Mouse (Mus musculus) heart, embryonic 16.5 days (tissue): ENCODE data around the gene Nexn. TPM values are rescaled to one million over a fixed set of nuclear protein-coding genes. Genes with fewer than 3 reads are reported as not detected.

Experiments used
- ATAC-seq: fragments of 200-750 bp; cut with Nextera tagmentation; replicated peaks from 2 replicates; pipeline ENCODE4 v1.8.0; 2017; ENCODE audit warnings: moderate number of reproducible peaks; ENCODE audit not compliant: insufficient read depth, low FRiP score; ENCODE audit errors: extremely low read depth
- H3K27ac ChIP-seq: fragments of 300-500 bp; sonication (generic); 2 replicates; pipeline ENCODE4 v1.5.1; 2014; ENCODE audit warnings: mild to moderate bottlenecking, low read length, control low read depth, moderate library complexity
- H3K27me3 ChIP-seq: fragments of 300-500 bp; sonication (generic); 2 replicates; pipeline ENCODE4 v1.6.1; 2014; ENCODE audit warnings: low read length, mixed read lengths; ENCODE audit not compliant: control insufficient read depth, insufficient read depth
- H3K36me3 ChIP-seq: fragments of 300-500 bp; sonication (generic); 2 replicates; pipeline ENCODE4 v1.6.1; 2014; ENCODE audit not compliant: control insufficient read depth, insufficient read depth
- H3K4me1 ChIP-seq: fragments of 300-500 bp; sonication (generic); 2 replicates; pipeline ENCODE4 v1.6.1; 2014; ENCODE audit warnings: low read length, mixed read lengths; ENCODE audit not compliant: control insufficient read depth, insufficient read depth
- H3K4me2 ChIP-seq: fragments of 300-500 bp; sonication (generic); 2 replicates; pipeline ENCODE4 v1.6.1; 2014; ENCODE audit warnings: low read depth, mild to moderate bottlenecking, control low read depth, low read length
- H3K4me3 ChIP-seq: fragments of 300-500 bp; sonication (generic); 2 replicates; pipeline ENCODE4 v1.5.1; 2014; ENCODE audit warnings: mild to moderate bottlenecking, control low read depth, low read length
- H3K9ac ChIP-seq: fragments of 300-500 bp; sonication (generic); 2 replicates; pipeline ENCODE4 v1.6.1; 2014; ENCODE audit warnings: low read length, control low read depth
- H3K9me3 ChIP-seq: fragments of 300-500 bp; sonication (generic); replicated peaks from 2 replicates; pipeline ENCODE4 v1.6.1; 2016; ENCODE audit warnings: low read length; ENCODE audit not compliant: control insufficient read depth
- WGBS: fragments of 180-500 bp; shearing (Covaris S2); extraction: QIAGEN DNeasy Blood & Tissue Kit; methylation state at CpG from one replicate; pipeline ENCODE4 v1.1.7; 2014; 5-methylcytosine and 5-hydroxymethylcytosine counted together
- polyA plus RNA-seq: library from polyadenylated mRNA; unstranded; fragments of >200 nt; fragmentation: Nextera tagmentation; extraction: Ambion mirVana; gene quantifications from 2 replicates; pipeline ENCODE4 v1.2.1, GENCODE M21; 2015

Nexn gene
- polyA plus RNA-seq, 1 experiment from 2014 or later: 231 TPM

- WGBS: 62% methylated on average over 20 of the region's 20 CpGs
- H3K9me3 ChIP-seq: no peaks in the 10 kb centered on the region
- peak; percentile 69 for ATAC-seq
- no peak overlapping the region for H3K9ac ChIP-seq
- H3K4me2 ChIP-seq: no peak overlapping the region
- H3K4me1 ChIP-seq: peaks cover 10% of the 10 kb centered on the region
- H3K27me3 ChIP-seq: no peaks in the 10 kb centered on the region
- H3K36me3 ChIP-seq: peaks cover 7% of the 10 kb centered on the region
- peak overlapping the region; percentile 68 for H3K27ac ChIP-seq
- H3K4me3 ChIP-seq: no peak overlapping the region
Observed at GRCm38 (mm10) chr3:152272974-152273685, 7.0 kb upstream of the Nexn start.

GRCm38 (mm10) chr3:152271876-152272275 is 5.7 kb upstream of the Nexn start:
- Histone ChIP-seq H3K9me3 (no peaks in the 10 kb centered on the region), H3K4me3 (no peak overlapping the region), H3K36me3 (peaks cover 7% of the 10 kb centered on the region), H3K27ac (no peak overlapping the region), H3K4me1 (peaks cover 12% of the 10 kb centered on the region), H3K9ac (no peak overlapping the region), H3K27me3 (no peaks in the 10 kb centered on the region), H3K4me2 (no peak overlapping the region)
- ATAC-seq: no peak
- WGBS: 60% methylated on average over 6 of the region's 6 CpGs

- Histone ChIP-seq H3K27ac (no peak overlapping the region), H3K4me1 (peaks cover 19% of the 10 kb centered on the region), H3K9ac (no peak overlapping the region), H3K4me3 (no peak overlapping the region), H3K9me3 (no peaks in the 10 kb centered on the region), H3K4me2 (no peak overlapping the region), H3K27me3 (no peaks in the 10 kb centered on the region), H3K36me3 (peaks cover 4% of the 10 kb centered on the region)
- no peak for ATAC-seq
- WGBS: 81% methylated on average over 10 of the region's 10 CpGs
Observed at GRCm38 (mm10) chr3:152271071-152271710, 5.0 kb upstream of the Nexn start.

GRCm38 (mm10) chr3:152268099-152268498 is 1.9 kb upstream of the Nexn start:
- no peaks in the 10 kb centered on the region for H3K27me3 ChIP-seq
- H3K9me3 ChIP-seq: no peaks in the 10 kb centered on the region
- H3K4me3 ChIP-seq: no peak overlapping the region
- no peak overlapping the region for H3K27ac ChIP-seq
- 88% methylated on average over 14 of the region's 14 CpGs for WGBS
- H3K4me2 ChIP-seq: no peak overlapping the region
- ATAC-seq: no peak
- H3K9ac ChIP-seq: no peak overlapping the region
- H3K36me3 ChIP-seq: no peaks in the 10 kb centered on the region
- H3K4me1 ChIP-seq: peaks cover 18% of the 10 kb centered on the region

GRCm38 (mm10) chr3:152265351-152266035 is 657 bp downstream of the Nexn start:
- H3K27ac ChIP-seq: peak overlapping the region; percentile 100

GRCm38 (mm10) chr3:152264830-152265229 is 1.3 kb downstream of the Nexn start:
- Histone ChIP-seq H3K4me3 (peak overlapping the region; percentile 80), H3K4me2 (peak overlapping the region; percentile 78), H3K9ac (peak overlapping the region; percentile 98), H3K4me1 (peaks cover 25% of the 10 kb centered on the region), H3K9me3 (no peaks in the 10 kb centered on the region), H3K36me3 (no peaks in the 10 kb centered on the region), H3K27me3 (no peaks in the 10 kb centered on the region), H3K27ac (peak overlapping the region; percentile 100)
- WGBS: 21% methylated on average over 12 of the region's 12 CpGs
- ATAC-seq: no peak; the same call in 1 of the 2 replicates

More at GRCm38 (mm10) chr3:152265351-152266035, 657 bp downstream of the Nexn start:
- Histone ChIP-seq H3K27me3 (no peaks in the 10 kb centered on the region), H3K4me3 (peak overlapping the region; percentile 80), H3K4me2 (peak overlapping the region; percentile 78), H3K9ac (peak overlapping the region; percentile 98), H3K36me3 (no peaks in the 10 kb centered on the region), H3K9me3 (no peaks in the 10 kb centered on the region), H3K4me1 (peaks cover 20% of the 10 kb centered on the region)
- WGBS: under 1% methylated on average over 60 of the region's 63 CpGs
- peak; percentile 87 for ATAC-seq

- no peaks in the 10 kb centered on the region for H3K27me3 ChIP-seq
- peak overlapping the region; percentile 77 for H3K4me2 ChIP-seq
- WGBS: 31% methylated on average over 10 of the region's 10 CpGs
- peak overlapping the region; percentile 100 for H3K27ac ChIP-seq
- no peaks in the 10 kb centered on the region for H3K36me3 ChIP-seq
- no peaks in the 10 kb centered on the region for H3K9me3 ChIP-seq
- H3K9ac ChIP-seq: peak overlapping the region; percentile 98
- no peak for ATAC-seq
- peaks cover 29% of the 10 kb centered on the region for H3K4me1 ChIP-seq
- peak overlapping the region; percentile 80 for H3K4me3 ChIP-seq
Observed at GRCm38 (mm10) chr3:152264374-152264773, 1.8 kb downstream of the Nexn start.

GRCm38 (mm10) chr3:152261948-152262347 is 4.2 kb downstream of the Nexn start:
- ATAC-seq: peak; percentile 35
- WGBS: 8% methylated on average over 8 of the region's 8 CpGs
- H3K27ac ChIP-seq: peak overlapping the region; percentile 100
- H3K4me2 ChIP-seq: peak overlapping the region; percentile 77
- H3K27me3 ChIP-seq: no peaks in the 10 kb centered on the region
- peaks cover 38% of the 10 kb centered on the region for H3K4me1 ChIP-seq
- H3K9ac ChIP-seq: peak overlapping the region; percentile 98
- H3K36me3 ChIP-seq: no peaks in the 10 kb centered on the region
- H3K4me3 ChIP-seq: peak overlapping the region; percentile 80
- H3K9me3 ChIP-seq: no peaks in the 10 kb centered on the region

GRCm38 (mm10) chr3:152261436-152261835 is 4.7 kb downstream of the Nexn start:
- Histone ChIP-seq H3K9ac (peak overlapping the region; percentile 98), H3K4me1 (peaks cover 38% of the 10 kb centered on the region), H3K4me3 (peak overlapping the region; percentile 80), H3K27ac (peak overlapping the region; percentile 100), H3K4me2 (peak overlapping the region; percentile 77), H3K9me3 (no peaks in the 10 kb centered on the region), H3K36me3 (no peaks in the 10 kb centered on the region), H3K27me3 (no peaks in the 10 kb centered on the region)
- ATAC-seq: no peak
- 24% methylated on average over 8 of the region's 8 CpGs for WGBS
